Mouse (Mus musculus) megakaryocyte-erythroid progenitor cell, adult 5-6 weeks (primary cell): ENCODE measurements around the gene Bbs9. TPM values are rescaled to one million over a fixed set of nuclear protein-coding genes. Genes with fewer than 3 reads are reported as not detected.

Experiments
- ATAC-seq: replicated peaks from 2 replicates; pipeline ENCODE4 v1.8.0; 2016; ENCODE audit warnings: mild to moderate bottlenecking, inconsistent platforms; ENCODE audit not compliant: severe bottlenecking, poor library complexity, low FRiP score, low TSS enrichment
- total RNA-seq, 2 experiments: library from RNA; stranded (forward) in 1 of 2; stranded (reverse) in 1 of 2; fragments of 200-1000, 215-1000 nt in 1 of 2; fragments of >200 nt in 1 of 2; fragmentation: Nextera tagmentation in 1 of 2; gene quantifications; 2 replicates each; pipeline ENCODE4 v1.2.3; 2014 to 2017

Gene Bbs9
- total RNA-seq, 2 experiments from 2014 or later = 20.2 to 25.8 TPM

DNA sequence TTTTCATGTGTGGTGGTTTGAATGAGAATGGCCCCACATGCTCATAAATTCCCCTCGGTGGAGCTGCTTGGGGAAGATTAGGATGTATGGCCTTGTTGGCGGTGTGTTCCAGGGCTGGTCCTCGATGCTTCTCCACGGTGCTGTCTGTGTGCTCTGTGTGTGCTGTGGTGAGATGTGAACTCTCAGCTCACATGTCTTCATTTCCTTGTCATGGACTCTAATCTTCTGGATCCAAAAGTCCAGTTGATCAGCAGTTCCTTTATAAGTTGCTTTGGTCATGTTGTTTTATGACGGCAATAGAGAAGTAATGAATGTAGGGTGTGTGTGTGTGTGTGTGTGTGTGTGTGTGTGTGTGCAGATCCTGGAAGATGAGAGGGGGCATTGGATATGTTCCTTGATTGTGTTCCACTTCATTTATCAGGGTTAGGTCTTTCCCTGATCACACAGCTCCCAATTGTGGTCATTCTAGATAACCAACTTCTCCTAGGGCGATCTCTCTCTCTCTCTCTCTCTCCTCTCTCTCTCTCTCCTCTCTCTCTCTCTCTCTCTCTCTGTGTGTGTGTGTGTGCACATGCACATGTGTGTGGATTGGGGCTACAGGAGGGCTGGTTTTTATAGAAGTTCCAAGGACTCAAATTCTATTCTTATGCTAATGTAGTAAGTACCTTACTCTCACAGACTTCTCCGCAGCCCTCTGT lies 201.8 kb downstream of the Bbs9 start:
- ATAC-seq = no peak

- no peak for ATAC-seq
Measured at GRCm38 (mm10) chr9:22677997-22678396, 202.5 kb downstream of the Bbs9 start.

DNA sequence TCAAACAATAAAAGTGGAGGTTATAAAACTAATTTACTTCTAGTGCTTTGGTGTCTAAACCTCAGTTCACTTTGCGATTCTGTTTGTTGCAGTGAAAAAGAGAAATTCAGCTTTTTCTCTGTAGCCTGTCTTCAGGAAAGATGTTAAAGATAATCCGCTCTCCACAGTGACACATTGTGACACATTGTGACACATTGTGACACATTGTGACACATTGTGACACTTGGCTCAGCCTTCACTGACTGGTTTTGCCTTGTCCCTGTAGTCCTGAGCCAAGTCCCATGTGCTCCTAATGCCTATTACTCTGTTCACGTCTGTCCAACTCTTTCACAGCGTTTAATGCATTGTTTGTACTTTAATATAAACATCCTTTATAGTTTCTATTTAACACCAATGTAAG lies 203.0 kb downstream of the Bbs9 start:
- no peak for ATAC-seq

- no peak for ATAC-seq
Measured at GRCm38 (mm10) chr9:22679485-22679884, 204.0 kb downstream of the Bbs9 start.

DNA sequence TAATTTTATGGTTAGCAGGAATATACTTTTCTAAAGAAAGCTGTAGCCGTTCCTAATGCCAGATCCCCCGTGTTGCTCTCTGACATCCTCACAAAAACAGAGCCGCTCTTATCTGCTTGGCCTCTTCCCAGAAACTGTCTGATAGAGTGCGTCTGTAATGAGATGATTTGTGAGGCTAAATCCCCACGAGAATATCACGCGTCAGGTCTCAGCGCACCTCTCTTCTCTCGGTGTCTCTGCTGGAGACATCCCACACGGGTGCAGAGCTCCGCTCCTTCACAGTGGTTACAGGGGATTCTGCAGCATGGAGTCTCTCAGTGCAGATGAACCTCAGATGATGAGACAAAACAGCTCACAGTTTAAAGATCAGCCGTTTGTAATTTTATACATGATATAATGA lies 204.5 kb downstream of the Bbs9 start:
- ATAC-seq = no peak

DNA sequence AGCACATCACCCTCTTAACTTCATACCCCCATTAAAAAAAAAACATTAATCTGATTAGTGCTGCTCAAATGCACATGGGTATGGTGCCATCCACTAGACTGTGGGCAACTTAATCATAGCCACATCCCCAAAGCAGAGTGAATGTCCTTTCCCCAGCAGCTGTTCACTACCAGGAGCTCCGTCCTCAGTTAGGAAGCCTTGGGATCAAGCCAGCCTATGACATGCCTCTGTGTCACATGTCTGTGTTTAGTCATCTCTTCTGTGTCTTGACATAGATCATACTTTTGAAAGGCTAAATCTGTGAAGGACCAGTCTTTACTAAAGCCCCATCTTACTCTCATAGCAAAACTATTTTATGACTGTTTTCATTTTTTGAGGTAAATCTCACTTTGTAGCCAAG lies 205.0 kb downstream of the Bbs9 start:
- no peak for ATAC-seq

- ATAC-seq = no peak
Measured at GRCm38 (mm10) chr9:22683786-22684185, 208.3 kb downstream of the Bbs9 start.

GRCm38 (mm10) chr9:22686765-22687472 lies 211.4 kb downstream of the Bbs9 start:
- ATAC-seq = no peak

DNA sequence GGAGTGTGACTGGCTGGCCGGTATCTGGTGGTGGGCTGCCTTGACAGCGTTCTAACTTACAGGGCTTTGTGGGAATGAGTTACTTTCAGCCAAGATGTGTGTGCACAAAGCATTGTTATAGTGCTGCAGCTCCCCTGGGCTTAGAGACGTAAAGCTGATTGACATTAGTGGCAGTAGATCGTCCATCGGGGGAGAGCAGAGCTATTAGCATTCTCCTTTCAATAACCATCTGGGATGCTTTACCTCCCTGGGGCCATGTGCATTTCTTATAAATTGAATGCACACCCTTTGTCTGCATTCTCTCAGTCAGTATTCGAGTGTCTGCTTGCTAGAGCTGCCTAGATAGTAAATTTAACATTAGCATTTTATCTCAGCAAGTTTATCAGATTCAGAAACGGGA lies 214.7 kb downstream of the Bbs9 start:
- no peak for ATAC-seq

GRCm38 (mm10) chr9:22695392-22695791 lies 219.9 kb downstream of the Bbs9 start:
- no peak for ATAC-seq

- ATAC-seq = no peak
Measured at GRCm38 (mm10) chr9:22696809-22697374, 221.4 kb downstream of the Bbs9 start.

DNA sequence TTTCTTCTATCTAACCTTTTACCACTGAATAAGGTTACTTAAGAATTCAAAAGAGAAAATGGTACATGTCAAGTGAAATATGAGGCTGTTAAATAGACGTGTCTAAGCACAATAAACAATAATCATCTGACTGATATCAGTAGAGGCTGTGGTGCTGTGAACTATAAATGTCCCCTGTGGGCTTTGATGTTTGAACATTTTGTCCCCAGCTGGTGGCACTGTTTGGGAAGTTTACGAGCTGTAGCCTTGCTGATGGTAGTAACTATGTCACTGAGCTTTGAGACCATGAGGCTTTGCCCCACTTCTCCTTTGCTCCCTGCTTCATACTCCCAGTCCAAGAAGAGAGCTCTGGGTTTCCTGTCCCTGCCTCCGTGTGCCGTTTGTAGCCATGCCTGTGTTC lies 222.3 kb downstream of the Bbs9 start:
- ATAC-seq = no peak

- ATAC-seq = no peak
Measured at GRCm38 (mm10) chr9:22698501-22698900, 223.0 kb downstream of the Bbs9 start.

DNA sequence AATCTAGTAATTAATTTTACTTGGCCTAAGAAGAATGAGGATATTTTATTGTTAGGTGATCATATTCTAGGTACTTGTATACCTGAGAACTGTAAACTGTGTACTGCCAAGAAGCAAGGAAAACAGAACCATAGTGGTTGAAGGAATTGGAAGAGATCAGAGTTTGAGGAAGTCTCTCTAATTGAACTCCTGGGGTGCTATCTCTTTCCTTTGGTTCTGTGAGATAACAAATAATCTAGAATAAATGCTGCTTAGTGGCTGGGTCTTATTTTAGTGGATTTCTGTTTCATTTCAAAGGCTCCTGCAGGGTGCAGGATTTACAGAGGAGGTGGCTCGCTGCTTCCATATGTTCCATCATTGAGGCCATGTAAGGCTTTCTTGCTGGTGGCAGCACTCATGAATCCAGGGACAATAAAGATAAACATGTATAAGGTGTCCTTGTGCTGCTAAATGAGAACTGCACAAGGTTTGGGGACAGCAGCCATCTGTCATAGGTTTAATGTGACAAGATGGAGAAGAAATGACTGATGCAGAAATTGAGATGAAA lies 226.6 kb downstream of the Bbs9 start:
- ATAC-seq = no peak

- ATAC-seq = no peak
Measured at GRCm38 (mm10) chr9:22702812-22703367, 227.4 kb downstream of the Bbs9 start.

DNA sequence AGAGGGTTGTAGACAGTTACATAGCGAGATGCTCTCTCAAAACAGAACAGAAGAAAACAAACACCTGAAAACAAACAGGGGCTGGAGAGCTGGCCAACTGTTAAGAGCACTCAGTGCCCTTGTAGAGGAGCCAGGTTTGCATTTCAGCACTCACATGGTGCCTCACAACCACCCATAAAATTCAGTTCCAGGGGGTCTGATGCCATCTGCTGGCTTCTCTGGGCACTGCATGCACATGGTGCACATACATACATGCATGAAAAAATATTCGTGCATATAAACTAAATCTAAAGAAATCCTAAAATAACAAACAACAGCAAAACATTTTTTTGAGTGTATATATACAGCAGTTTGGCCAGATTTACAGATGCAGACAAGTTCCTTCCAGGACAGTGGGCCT lies 228.0 kb downstream of the Bbs9 start:
- no peak for ATAC-seq

DNA sequence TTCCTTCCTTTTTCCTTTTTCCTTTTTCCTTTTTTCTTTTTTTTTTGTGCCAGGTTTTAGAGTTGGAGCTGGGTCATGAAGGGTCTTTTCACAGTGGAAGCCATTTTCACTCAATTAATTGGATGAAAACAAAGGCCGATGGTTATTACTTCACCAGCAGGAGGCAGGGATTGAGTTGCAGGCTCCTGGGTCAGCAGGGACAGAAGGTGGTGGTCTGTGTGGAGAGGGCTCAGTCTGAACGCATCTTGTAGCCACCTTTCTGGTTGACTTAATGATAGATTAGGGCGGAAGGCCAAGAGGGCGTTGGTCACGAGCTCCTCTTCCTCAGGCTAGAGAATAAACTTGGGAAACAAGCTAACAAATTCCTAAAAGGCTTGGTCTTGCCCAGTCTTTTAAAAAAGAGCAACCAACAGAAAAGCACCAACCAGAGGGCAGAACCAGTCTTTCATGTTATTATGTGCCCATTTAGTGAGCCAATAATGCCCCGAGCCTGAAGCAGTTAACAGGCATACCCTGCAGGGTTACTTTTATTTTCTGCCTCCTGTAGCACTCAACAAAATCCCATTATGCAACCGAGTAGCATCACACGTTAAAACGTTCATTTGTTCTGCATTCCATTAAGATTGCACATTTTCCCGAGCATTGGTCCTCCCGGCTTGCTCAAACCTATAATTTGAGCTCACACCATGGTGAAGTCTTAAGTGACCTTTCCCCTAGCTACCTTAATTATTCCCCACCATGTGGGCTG lies 231.8 kb downstream of the Bbs9 start:
- ATAC-seq = no peak

DNA sequence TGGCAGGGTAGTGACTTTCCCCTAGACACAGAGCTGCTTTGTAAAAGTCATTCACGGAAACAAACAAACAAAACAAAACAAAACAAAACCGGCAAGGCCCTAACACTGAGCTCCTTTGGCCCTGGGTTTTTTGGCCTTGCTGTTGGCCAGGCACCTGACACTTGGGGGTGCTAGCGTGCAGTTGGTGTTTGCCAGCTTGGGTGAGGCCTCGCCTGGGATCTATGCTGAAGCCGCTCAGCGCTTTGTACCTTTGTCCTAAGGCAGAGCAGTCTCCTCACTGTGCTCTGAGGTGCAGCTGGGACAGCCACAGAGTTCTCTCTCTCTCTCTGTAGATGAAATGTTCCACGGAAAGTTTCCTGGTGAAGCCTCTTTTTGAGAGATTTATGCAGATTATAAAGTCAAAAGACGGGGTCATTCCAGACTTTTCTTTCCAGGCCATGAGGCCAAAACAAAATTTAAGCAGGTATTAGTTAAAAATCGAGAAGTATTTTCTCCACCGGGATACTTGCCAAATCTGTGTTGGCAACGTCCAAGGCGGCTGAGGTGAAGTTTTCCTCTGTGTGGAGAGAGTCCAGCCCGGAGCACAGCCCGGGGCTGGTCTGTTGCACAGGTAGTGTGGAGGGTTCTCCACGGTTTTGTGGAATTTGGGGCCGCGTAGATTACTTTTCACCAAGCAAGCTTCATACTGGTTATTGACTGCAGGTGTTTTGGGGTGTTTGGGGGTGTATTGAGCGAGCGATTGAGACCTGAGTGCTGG lies 233.6 kb downstream of the Bbs9 start:
- peak; percentile 84 for ATAC-seq

DNA sequence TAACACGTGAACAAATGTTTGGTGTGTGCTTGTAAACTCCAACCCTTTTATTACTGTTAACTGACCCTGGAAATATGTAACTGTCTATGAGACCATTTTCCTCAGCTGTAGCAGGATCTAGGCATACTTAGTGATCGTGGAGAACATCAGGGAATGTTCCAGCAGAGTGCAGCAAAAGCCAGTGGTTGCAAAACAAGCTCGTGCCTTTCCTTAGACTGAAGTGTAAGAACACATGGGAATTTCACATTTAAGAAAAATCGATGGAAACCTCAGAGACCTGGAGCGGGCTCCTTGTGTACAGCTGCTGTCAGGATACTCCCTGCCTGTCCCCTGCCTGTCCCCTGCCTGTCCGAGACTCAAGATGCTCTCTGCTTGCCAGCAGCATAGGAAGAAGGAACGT lies 234.5 kb downstream of the Bbs9 start:
- ATAC-seq = no peak
